Mouse (Mus musculus): Measurements from ENCODE around the gene Calr.

Calr gene

DNA sequence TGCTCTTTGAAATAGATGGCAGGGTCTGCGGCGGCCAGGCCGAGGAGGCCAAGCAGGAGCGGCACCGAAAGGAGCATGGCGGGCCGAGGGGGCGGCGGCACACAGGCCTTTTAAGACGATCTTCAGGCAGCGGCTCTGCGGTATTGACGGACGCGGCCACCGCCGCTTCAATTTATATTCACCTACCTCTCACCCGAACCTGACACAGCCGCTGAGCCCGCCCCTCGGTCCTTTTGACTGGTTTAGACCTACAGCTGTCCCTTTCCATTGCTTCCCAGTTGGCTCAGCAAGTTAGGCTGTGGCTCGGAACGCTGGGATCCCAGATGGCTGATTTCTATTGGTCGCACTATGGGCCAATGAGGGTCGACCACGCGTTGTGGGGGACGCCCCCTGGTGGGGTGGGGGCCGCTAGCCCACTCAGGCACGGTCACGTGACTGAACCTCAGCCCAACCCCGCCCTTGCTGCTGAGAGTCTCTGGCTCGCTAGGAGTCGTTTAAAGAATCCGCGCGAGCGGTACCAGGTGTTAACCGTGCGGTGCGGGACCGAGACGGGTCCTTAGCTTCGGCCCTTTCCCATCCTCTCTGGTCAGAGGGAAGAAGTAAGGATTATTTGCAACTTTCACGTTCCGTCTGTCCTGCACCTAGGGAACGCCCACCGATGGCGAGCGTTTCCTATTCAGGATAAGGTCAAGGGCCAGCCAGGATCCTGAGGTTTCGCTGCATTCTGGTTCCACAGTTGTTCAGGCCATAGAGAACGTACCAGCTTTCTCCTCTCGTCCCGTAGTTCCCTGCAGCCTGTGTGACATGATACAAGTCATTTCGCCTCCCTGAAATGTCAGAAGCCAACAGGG, at the start of gene Calr:
Calr (minus strand) TSS at position 213 of the 851 bp plus-strand sequence.
- DNase-seq (ENCODE audit: extremely low spot score, low read depth, low spot score) = peak; percentile 98

DNA sequence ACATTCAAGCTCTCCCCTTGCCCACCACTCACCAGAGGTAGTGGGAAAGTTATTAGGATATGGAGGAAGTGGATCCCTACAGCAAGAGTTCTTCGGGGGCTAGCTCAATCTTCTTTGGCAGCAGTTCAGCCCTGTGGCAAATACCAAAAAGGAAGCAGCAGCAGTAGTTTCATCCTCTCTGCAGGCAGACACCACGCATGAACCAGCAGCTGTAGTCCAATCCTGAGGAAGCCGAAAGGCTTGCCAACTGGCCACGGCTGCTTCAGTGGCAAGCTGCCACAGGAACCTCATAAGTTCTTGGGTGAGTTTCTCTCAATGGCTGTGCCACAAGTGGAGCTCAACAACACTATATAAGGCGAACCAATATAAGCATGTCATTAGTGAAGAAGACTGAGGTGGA, 49.2 kb upstream of the Calr start:
- DNase-seq (ENCODE audit: extremely low spot score, low read depth, low spot score) = no peak

DNA sequence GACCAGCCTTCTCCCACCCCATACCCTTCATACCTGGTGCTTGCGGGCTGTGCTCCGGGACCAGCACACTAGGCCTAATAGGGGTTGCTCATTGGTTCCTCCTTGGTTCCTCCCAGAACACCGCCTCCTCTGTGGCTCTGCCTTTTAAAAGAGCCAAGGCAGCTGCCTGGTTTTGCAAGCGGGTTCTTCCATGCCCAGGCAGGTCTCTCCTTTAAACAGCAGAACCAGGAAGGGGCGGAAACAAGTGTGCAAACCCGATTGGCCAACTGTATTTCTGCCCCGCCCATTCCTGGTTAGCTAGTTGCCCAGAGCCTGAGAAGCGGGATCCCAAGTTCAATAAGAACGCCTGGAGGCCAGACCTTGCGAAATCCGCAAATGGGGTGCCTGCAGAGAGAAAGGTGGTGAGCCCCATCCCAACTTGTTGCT, 47.0 kb upstream of the Calr start, which contains the start of gene Gcdh:
Gcdh (minus strand) TSS at position 213 of the 426 bp plus-strand sequence.
- peak; percentile 87 for DNase-seq (ENCODE audit: extremely low spot score, low read depth, low spot score)

DNA sequence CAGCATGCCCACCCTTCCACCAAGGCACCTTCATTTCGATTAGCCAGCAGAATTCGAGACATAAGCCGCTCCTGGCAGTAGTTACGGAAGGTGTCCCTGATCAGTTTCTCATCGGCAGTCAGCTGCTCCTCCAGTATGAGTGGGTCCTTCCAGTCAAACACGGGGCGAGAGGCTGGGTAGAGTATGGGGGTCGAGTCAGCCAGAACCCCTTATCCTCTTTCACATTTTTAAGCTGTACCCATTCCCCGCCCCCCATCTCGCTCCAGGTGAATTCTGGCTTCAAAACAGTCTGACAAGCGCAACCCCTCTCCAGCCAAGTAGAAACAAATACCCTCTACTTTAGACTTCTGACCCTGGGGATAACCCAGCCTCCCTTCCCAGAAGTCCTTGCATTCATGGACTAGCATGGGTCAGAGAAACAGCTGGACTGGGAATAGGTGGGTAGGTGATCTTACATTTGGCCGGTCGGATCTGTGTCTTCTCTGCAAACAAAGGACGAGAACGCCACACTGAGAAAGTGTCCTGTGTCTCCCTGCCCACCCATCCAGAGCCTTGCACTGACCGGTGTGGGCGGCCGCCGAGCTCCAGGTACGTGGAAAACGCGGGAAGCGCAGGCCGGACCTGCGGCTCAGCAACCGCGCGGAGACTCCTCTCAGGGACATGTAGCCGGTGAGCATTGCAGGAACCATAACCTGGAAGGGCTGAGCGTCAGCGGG, 46.4 kb upstream of the Calr start:
- no peak for DNase-seq (ENCODE audit: extremely low spot score, low read depth, low spot score)

DNA sequence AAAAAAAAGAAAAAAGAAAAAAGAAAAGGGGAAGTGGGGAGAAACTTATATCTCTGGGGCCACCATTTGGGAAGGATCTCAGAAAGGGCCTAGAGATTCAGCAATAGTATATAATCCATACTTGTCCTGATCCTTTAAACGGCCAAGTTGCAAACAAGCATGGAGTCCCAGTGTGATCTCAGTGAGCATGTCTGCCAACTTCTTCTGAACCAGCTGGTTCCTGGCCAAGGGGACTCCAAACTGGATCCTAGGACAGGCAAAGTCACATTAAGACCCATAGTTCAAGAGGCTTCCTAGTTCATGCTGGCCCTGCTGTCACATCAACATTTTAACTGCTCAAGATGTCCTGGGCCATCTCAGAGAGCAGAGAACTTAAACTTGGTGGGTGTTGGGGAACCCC, 42.4 kb upstream of the Calr start:
- DNase-seq (ENCODE audit: extremely low spot score, low read depth, low spot score) = no peak

DNA sequence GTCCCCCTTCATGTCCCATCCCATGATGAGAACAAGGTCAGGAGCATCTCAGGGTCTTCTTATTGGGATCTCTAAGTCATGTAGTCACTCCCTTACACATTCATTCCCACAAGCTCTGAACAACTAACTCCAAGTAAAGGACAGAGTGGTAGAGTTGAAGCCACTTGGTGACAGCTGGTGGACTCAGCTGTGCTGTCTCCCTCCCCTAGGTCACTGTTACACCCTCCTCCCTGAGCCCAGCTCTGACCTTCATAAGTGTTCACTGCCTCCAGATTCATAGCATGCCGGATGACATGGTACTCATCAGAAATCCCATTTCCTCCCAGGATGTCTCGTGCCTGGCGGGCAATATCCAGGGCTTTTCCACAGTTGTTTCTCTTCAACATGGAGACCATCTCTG, 41.5 kb upstream of the Calr start:
- no peak for DNase-seq (ENCODE audit: extremely low spot score, low read depth, low spot score)

DNA sequence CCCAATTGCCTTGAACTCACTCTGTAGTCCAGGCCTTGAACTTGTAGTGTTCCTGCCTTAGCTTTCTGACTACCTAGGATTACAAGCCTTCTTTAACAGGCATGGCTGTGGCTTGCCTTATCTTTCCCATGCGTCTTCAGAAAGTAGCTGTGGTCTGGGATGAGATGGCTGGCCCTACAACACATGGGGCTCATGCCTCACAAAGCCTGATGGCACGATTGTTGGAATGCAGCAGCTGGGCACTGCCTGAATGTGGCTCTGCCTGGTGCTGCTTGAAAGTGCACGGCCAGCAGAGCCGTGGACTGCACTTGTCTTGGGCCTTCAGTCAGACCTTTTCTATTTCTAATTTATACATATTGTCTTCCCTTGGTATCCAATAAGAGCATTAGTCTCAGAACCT, 38.0 kb upstream of the Calr start:
- no peak for DNase-seq (ENCODE audit: extremely low spot score, low read depth, low spot score)

DNA sequence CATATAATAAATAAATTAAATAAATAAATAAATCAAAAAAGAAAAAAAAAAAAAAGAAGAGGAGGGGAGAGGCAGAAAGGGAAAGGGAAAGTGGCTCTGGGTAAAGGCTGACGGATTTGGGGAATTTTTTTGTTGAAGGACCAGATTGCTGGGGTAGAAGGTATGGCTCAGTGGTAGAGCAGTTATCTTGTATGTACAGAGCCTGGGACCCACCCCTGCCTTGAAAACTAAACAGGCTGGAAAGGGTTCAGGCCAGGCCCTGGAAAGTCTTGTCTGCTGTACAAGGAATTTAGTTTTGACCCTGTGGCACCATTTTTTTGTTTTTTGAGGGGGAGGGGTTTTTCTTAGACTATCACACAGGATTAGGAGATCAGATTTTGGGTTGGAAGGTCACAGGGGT, 32.2 kb upstream of the Calr start:
- DNase-seq (ENCODE audit: extremely low spot score, low read depth, low spot score) = no peak

DNA sequence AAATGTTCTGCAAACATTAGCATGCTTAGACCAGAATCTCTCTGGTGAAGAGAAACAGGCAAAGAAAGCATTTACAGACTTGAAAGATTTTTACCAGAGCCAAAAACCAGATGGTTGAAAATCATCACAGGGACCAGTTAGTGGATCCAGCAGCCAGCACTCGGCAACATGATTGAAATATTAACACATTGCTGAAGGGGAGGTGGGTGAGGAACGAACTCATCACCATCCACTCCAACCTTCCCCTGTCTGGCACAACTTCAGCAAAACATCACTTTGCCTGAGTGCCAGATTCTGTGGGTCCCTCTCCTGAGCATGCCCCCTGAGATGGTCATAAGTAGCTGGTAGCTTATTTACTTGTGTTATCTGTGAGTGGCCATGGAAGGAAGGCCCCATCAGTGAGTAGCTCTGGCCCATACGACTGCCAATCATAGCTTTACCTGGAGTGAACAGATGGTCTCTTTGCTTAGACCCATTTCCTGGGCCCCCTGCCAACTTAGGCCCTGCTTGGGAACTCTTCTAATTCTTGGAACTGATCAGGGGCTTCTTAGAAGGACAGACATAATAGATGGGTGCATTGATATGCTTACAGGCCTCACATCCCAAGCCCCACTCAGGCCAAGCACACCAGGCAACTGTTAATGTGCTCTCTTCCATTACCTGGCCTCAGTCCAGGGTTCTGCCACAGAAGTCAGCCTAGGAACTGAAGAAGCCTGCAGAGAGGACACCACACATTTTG, 30.7 kb upstream of the Calr start:
- DNase-seq (ENCODE audit: extremely low spot score, low read depth, low spot score) = no peak

DNA sequence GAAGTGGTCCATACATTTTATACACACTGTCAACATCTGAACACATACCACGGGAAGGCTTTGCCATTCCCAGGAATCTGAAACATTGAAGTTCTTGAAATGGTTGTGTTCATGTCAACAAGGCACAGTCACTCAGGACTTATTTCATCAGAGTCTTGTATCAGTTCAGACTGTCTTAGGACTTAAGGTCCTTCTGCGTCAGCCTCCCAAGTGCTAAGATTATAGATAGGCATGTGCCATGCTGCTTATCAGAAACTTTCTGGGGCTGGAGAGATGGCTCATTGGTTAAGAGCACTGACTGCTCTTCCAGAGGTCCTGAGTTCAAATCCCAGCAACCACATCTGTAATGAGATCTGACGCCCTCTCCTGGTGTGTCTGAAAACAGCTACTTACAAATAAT, 27.6 kb upstream of the Calr start:
- no peak for DNase-seq (ENCODE audit: extremely low spot score, low read depth, low spot score)

DNA sequence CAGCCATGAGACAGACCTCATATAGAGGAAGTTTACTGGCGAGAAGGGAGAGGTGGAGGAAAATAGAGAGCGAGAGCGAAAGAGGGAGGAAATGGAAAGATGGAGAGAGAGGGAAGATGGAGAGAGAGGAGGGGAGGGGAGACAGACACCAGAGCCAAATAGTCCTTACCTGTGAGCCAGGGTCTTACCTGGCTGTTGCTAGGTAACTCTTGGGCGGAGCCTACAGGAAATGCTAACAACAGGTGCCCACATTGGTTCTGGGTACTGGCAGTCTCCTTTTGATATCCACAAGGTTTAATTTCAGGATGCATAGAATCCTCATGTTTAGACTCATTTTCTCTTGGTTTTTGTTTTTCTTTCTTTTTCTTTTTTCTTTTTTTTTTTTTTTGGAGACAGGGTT, 26.3 kb upstream of the Calr start:
- DNase-seq (ENCODE audit: extremely low spot score, low read depth, low spot score) = no peak

DNA sequence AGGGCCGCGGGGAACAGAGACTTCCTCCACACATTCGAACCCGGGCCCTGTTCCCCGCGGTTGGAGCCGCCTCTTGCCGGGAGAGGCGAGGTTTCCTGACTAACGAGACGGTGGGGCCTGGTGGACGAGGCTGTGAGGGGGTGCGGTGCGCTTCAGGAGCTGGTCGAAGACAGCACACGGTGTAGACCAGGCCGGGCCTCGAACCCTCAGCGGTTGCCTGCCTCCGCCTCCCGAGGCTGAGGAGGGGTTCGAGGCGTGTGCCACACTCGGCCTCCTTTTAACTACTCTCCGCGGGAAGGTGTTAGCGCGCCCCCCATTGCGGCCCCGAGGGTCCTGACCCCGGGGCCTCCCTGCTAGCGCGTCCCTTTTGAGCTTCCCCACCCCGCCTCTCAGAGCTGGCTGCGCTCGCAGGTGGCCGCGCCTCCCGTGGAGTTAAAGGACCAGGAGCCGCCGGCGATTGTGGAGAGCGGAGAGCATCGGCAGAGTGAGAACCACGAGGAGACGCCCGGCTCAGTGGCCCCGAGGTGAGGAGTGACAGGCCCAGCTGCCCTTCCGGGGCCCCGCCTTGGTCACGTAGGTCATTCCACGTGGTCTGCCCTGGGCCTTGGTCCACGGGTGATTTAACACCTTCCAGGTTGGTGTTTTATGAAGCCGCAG, 25.7 kb upstream of the Calr start:
- no peak for DNase-seq (ENCODE audit: extremely low spot score, low read depth, low spot score)

DNA sequence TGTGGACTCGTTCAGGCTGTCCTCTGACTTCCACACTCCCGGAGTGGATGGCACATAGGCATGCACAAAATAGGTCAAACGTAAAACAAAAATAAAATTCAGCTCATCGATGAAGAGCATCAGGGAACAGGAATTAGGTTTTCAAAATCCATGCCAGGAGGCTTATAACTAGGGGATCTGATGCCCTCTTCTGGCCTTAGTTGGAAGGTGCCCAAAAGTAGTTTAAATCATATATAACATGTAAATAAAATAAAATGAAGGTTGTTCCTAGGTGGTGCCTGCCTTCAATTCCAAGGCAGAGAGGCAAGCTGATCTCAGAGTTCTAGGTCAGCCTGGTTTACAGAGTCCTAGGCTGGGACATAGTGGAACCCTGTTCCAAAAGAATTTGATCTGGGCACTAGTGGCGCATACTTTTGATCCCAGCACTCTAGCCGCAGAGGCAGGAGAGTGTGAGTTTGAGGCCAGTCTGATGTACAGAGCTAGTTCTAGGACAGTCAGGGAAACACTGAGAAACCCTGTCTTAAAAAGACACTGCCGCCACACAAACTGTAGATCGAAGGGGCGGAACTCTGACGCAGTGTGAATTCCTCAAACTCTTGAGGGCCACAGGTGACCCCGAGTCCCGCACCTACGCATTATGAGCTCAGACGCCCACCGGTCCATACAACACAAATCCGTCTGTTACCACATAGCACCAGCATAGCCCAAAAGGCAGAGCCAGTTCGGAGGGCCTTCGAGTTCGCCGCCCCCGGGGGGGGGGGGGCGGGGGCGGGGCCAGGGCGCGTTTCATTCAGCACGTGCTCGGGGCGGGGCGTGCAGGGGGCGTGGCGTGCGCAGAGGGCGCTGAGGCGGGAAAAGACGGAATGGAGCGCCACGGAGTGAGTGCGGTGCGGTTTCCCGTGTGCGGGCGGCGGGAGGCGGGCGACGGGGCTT, 24.9 kb upstream of the Calr start, which contains the start of gene Syce2:
Syce2 (plus strand) TSS at position 736 of the 933 bp plus-strand sequence.
- DNase-seq (ENCODE audit: extremely low spot score, low read depth, low spot score) = no peak

DNA sequence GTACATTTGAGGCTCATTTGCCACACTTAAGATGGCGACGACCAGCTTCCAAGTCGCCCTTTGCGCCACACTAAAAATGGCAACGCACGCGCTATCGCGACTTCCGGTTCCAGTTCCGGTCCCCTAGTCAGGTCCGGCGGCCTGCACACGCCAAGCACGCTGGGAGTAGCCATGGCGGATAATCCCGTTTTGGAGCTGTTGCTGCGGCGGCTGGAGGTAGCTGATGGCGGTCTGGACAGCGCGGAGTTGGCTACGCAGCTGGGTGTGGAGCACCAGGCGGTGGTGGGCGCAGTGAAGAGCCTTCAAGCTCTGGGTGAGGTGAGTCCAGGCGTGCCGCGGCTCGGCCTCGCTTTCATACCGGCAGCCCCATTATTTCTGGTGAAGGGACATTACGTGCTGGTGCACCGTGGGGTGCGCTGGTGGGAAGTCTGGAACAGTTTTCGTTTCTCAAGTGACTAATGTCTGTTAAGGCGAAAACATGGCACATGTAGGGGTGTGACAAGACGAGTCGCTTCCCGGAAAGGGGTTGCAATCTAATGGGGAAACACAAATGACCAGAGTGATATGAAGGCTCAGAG, 10.2 kb upstream of the Calr start, which contains the start of gene Farsa:
Farsa (plus strand) TSS at position 126 of the 578 bp plus-strand sequence.
- peak; percentile 92 for DNase-seq (ENCODE audit: extremely low spot score, low read depth, low spot score)

DNA sequence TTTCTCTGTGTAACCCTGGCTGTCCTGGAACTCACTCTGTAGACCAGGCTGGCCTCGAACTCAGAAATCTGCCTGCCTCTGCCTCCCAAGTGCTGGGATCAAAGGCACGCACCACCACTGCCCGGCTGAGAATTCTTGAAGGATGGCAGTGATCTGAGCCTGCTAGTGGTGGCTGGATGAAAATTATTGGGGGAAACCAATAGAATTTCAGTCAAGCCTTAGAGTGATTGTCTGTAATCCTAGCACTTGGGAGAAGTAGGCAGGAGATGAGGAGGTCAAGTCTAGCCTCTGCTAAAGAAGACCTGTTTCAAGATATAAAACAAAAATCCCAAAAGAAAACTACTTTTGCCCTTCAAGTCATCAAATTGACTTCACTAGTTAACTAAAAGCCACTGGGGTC, 9.7 kb upstream of the Calr start:
- DNase-seq (ENCODE audit: extremely low spot score, low read depth, low spot score) = no peak

DNA sequence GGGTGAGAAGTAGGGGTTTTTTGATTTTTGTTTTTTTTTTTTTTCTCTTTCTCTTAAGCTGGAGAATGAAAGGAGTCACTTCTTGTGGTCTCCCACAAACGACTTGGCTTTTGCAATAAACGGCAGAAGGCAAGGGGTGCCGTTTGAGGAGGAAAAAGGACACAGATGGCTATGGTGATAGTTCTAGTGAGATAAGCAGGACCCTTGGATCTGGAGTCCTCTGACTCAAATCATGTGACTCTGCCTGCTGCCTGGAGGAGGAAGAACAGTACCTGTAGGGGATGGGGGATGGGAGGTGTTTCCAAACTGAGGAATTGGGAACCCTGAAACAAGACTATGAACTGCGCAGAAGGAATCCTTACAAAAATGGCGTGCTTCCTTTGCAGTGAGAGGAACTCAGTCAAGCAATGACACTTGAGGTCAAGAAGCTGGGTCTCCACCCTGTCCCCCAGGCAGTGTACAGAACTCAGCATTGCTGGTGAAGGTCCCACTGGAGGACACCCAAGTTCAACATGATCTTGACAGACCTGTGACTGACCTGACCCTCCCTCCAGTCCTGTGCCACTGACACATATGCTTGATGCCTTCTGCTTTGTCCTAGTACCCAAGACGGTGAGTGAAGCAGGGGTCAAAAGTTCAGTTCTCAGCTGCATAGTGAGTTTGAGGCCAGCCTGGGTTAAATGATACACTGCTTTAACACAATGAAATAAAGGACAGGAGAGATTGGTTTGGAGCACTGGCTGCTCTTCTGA, 1.1 kb upstream of the Calr start:
- no peak for DNase-seq (ENCODE audit: extremely low spot score, low read depth, low spot score)

DNA sequence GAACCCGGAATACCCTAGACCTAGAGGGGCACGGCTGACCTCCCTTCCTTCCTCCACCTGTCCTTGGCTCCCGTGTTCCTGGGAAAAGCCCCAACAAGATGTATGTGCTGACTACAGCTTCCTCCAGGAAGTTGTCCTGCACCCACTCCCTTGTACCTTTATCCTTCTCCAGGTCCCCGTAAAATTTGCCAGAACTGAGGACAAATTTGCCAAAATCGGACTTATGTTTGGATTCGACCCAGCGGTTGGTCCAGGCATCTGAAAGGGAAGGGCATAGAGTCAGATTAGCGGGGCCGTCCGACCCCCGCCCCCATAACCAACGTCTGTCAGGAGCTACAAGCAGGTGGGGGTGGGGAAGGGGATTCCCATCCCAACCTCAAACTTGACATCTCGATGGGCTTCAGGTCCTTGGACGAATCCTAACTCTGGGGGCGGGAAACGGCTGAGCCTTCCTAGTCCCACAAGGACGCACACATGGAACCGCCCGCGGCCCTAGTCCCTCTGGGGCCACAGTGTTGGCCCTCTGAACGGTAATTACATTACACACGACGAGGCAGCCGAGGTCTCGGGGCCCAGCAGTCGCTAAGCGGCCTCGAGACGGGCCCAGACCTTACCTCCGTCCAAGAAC, 526 bp downstream of the Calr start:
- DNase-seq (ENCODE audit: extremely low spot score, low read depth, low spot score) = no peak

DNA sequence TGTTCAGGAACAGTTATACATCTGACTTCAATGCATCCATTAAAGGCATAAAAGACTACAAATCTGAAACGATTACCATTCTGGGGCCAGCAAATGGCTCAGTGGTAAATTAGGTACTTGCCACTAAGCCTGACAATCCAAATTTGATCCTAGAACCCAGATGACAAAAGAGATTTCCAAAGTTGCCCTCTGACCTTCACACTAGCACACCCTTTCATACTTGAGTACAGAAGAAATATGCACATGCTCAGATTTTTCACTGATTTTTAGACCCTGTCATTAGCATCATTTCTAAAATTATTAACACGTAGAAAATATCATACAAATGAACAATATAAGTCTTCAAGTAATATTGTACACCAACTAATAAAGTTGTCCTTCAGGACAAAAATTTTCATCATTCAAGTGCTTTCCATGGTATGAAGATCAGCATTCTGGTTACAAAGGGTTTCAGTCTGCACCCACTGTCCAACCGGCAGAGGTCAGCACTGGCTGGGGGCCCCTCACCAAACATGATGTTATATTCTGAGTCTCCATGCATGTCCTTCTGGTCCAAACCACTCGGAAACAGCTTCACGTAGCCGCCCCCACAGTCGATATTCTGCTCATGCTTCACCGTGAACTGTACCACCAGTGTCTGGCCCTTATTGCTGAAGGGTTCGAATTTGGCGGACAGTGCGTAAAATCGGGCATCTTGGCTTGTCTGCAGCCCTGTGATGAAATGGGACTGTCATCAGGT, 1.2 kb downstream of the Calr start:
- no peak for DNase-seq (ENCODE audit: extremely low spot score, low read depth, low spot score)
